Mouse (Mus musculus) midbrain, embryonic 15.5 days (tissue): Measurements from ENCODE around the gene Vps52. TPM values are rescaled to one million over a fixed set of nuclear protein-coding genes. Genes with fewer than 3 reads are reported as not detected.
A peak's percentile ranks its signal among the peaks of the same experiment; 100 is the strongest.
"Not testable (repeated sequence)": the region's sequence is repeated elsewhere in the genome, so short reads cannot be mapped to it uniquely, and the experiment has no call there.

Source experiments
- ATAC-seq: fragments of 200-750 bp; cut with Nextera tagmentation; replicated peaks from 2 replicates; pipeline ENCODE4 v1.8.0; 2017; ENCODE audit warnings: moderate TSS enrichment
- H3K27ac ChIP-seq: fragments of 300-500 bp; sonication (generic); 2 replicates; pipeline ENCODE4 v1.5.1; 2015; ENCODE audit warnings: mild to moderate bottlenecking, inconsistent platforms
- H3K27me3 ChIP-seq: fragments of 300-500 bp; sonication (generic); replicated peaks from 2 replicates; pipeline ENCODE4 v1.6.1; 2015; ENCODE audit warnings: inconsistent platforms
- H3K36me3 ChIP-seq: fragments of 300-500 bp; sonication (generic); replicated peaks from 2 replicates; pipeline ENCODE4 v1.6.1; 2015; ENCODE audit warnings: inconsistent platforms
- H3K4me1 ChIP-seq: fragments of 300-500 bp; sonication (generic); 2 replicates; pipeline ENCODE4 v1.6.1; 2015; ENCODE audit warnings: inconsistent platforms
- H3K4me2 ChIP-seq: fragments of 300-500 bp; sonication (generic); 2 replicates; pipeline ENCODE4 v1.6.1; 2015; ENCODE audit warnings: inconsistent platforms, mild to moderate bottlenecking, moderate library complexity
- H3K4me3 ChIP-seq: fragments of 300-500 bp; sonication (generic); 2 replicates; pipeline ENCODE4 v1.5.1; 2015; ENCODE audit warnings: mild to moderate bottlenecking, inconsistent platforms
- H3K9ac ChIP-seq: fragments of 300-500 bp; sonication (generic); 2 replicates; pipeline ENCODE4 v1.6.1; 2015; ENCODE audit warnings: mild to moderate bottlenecking, inconsistent platforms
- H3K9me3 ChIP-seq: fragments of 300-500 bp; sonication (generic); 2 replicates; pipeline ENCODE4 v1.6.1; 2016; ENCODE audit warnings: inconsistent platforms
- WGBS: fragments of 180-500 bp; shearing (Covaris S2); methylation state at CpG from one replicate; pipeline ENCODE4 v1.1.7; 2015; ENCODE audit warnings: mixed read lengths; 5-methylcytosine and 5-hydroxymethylcytosine counted together
- polyA plus RNA-seq: library from polyadenylated mRNA; unstranded; fragments of >200 nt; fragmentation: Nextera tagmentation; extraction: Ambion mirVana; gene quantifications from 2 replicates; pipeline ENCODE4 v1.2.1, GENCODE M21; 2015

Gene Vps52
- polyA plus RNA-seq, 1 experiment from 2014 or later: 84.4 TPM

- not testable (repeated sequence) for H3K27me3 ChIP-seq, H3K27ac ChIP-seq, H3K4me3 ChIP-seq, H3K9me3 ChIP-seq, ATAC-seq, H3K9ac ChIP-seq
- Histone ChIP-seq H3K4me1 (peaks cover 67% of the 10 kb centered on the region), H3K4me2 (peak overlapping the region; percentile 97), H3K36me3 (peaks cover 14% of the 10 kb centered on the region)
- WGBS: 71% methylated on average over 13 of the region's 13 CpGs
Measured at GRCm38 (mm10) chr17:33952015-33952414, 3.6 kb upstream of the Vps52 start.

GRCm38 (mm10) chr17:33952879-33953278, 2.7 kb upstream of the Vps52 start:
- no peak for ATAC-seq
- Histone ChIP-seq H3K4me3 (no peak overlapping the region), H3K27me3 (no peaks in the 10 kb centered on the region), H3K4me2 (no peak overlapping the region), H3K9ac (no peak overlapping the region), H3K9me3 (no peaks in the 10 kb centered on the region), H3K36me3 (peaks cover 14% of the 10 kb centered on the region), H3K27ac (peak overlapping the region; percentile 4; the same call in 1 of the 2 replicates), H3K4me1 (peaks cover 74% of the 10 kb centered on the region)
- 83% methylated on average over 4 of the region's 4 CpGs for WGBS

GRCm38 (mm10) chr17:33953310-33953709, 2.3 kb upstream of the Vps52 start:
- H3K27me3 ChIP-seq: no peaks in the 10 kb centered on the region
- H3K27ac ChIP-seq: peak overlapping the region; percentile 4; the same call in 1 of the 2 replicates
- peaks cover 14% of the 10 kb centered on the region for H3K36me3 ChIP-seq
- H3K4me1 ChIP-seq: peaks cover 76% of the 10 kb centered on the region
- no peak for ATAC-seq
- no peaks in the 10 kb centered on the region for H3K9me3 ChIP-seq
- no peak overlapping the region for H3K9ac ChIP-seq
- WGBS: 78% methylated on average over 3 of the region's 3 CpGs
- H3K4me2 ChIP-seq: no peak overlapping the region
- no peak overlapping the region for H3K4me3 ChIP-seq

- Histone ChIP-seq H3K27ac (no peak overlapping the region), H3K9ac (peak overlapping the region; percentile 93), H3K27me3 (no peaks in the 10 kb centered on the region), H3K4me3 (peak overlapping the region; percentile 94), H3K9me3 (no peaks in the 10 kb centered on the region), H3K4me2 (peak overlapping the region; percentile 83), H3K36me3 (peaks cover 16% of the 10 kb centered on the region), H3K4me1 (peaks cover 73% of the 10 kb centered on the region)
- 51% methylated on average over 5 of the region's 5 CpGs for WGBS
- no peak for ATAC-seq
Measured at GRCm38 (mm10) chr17:33953961-33954565, 1.5 kb upstream of the Vps52 start.

GRCm38 (mm10) chr17:33954646-33955554, 712 bp upstream of the Vps52 start:
- peak overlapping the region; percentile 83 for H3K4me2 ChIP-seq
- peaks cover 25% of the 10 kb centered on the region for H3K36me3 ChIP-seq
- peak overlapping the region; percentile 93 for H3K9ac ChIP-seq
- peak overlapping the region; percentile 94 for H3K4me3 ChIP-seq
- H3K27me3 ChIP-seq: no peaks in the 10 kb centered on the region
- H3K27ac ChIP-seq: peak overlapping the region; percentile 87
- 1% methylated on average over 33 of the region's 33 CpGs for WGBS
- ATAC-seq: peak; percentile 61
- H3K4me1 ChIP-seq: peaks cover 65% of the 10 kb centered on the region
- H3K9me3 ChIP-seq: no peaks in the 10 kb centered on the region

- no peak for ATAC-seq
- no peaks in the 10 kb centered on the region for H3K27me3 ChIP-seq
- H3K4me3 ChIP-seq: peak overlapping the region; percentile 94
- H3K9me3 ChIP-seq: no peaks in the 10 kb centered on the region
- peaks cover 36% of the 10 kb centered on the region for H3K36me3 ChIP-seq
- H3K4me2 ChIP-seq: peak overlapping the region; percentile 79
- 8% methylated on average over 10 of the region's 10 CpGs for WGBS
- H3K27ac ChIP-seq: peak overlapping the region; percentile 94
- peaks cover 51% of the 10 kb centered on the region for H3K4me1 ChIP-seq
- peak overlapping the region; percentile 82 for H3K9ac ChIP-seq
Measured at GRCm38 (mm10) chr17:33956336-33956735, 724 bp downstream of the Vps52 start.

- no peak overlapping the region for H3K9ac ChIP-seq
- WGBS: 91% methylated on average over 6 of the region's 6 CpGs
- no peak overlapping the region for H3K4me2 ChIP-seq
- peaks cover 41% of the 10 kb centered on the region for H3K4me1 ChIP-seq
- no peak for ATAC-seq
- peaks cover 36% of the 10 kb centered on the region for H3K36me3 ChIP-seq
- no peak overlapping the region for H3K27ac ChIP-seq
- H3K4me3 ChIP-seq: no peak overlapping the region
- H3K9me3 ChIP-seq: no peaks in the 10 kb centered on the region
- H3K27me3 ChIP-seq: no peaks in the 10 kb centered on the region
Measured at GRCm38 (mm10) chr17:33957493-33957892, 1.9 kb downstream of the Vps52 start.

GRCm38 (mm10) chr17:33958451-33958850, 2.8 kb downstream of the Vps52 start:
- Histone ChIP-seq H3K9me3 (no peaks in the 10 kb centered on the region), H3K4me1 (peaks cover 31% of the 10 kb centered on the region), H3K27me3 (no peaks in the 10 kb centered on the region), H3K27ac (no peak overlapping the region), H3K4me2 (no peak overlapping the region), H3K36me3 (peaks cover 36% of the 10 kb centered on the region), H3K9ac (no peak overlapping the region), H3K4me3 (no peak overlapping the region)
- ATAC-seq: no peak
- WGBS: 96% methylated on average over 11 of the region's 11 CpGs

GRCm38 (mm10) chr17:33959135-33959534, 3.5 kb downstream of the Vps52 start:
- Histone ChIP-seq H3K4me2 (no peak overlapping the region), H3K4me1 (peaks cover 24% of the 10 kb centered on the region), H3K27ac (no peak overlapping the region), H3K4me3 (no peak overlapping the region), H3K9ac (no peak overlapping the region), H3K9me3 (no peaks in the 10 kb centered on the region), H3K27me3 (no peaks in the 10 kb centered on the region), H3K36me3 (peaks cover 35% of the 10 kb centered on the region; the same call in 1 of the 2 replicates)
- no peak for ATAC-seq
- 95% methylated on average over 13 of the region's 13 CpGs for WGBS

GRCm38 (mm10) chr17:33959948-33960347, 4.3 kb downstream of the Vps52 start:
- no peaks in the 10 kb centered on the region for H3K9me3 ChIP-seq
- ATAC-seq: no peak
- H3K4me2 ChIP-seq: no peak overlapping the region
- peaks cover 37% of the 10 kb centered on the region; the same call in 1 of the 2 replicates for H3K36me3 ChIP-seq
- 93% methylated on average over 15 of the region's 15 CpGs for WGBS
- no peak overlapping the region for H3K4me3 ChIP-seq
- H3K9ac ChIP-seq: no peak overlapping the region
- no peaks in the 10 kb centered on the region for H3K27me3 ChIP-seq
- peaks cover 16% of the 10 kb centered on the region for H3K4me1 ChIP-seq
- no peak overlapping the region for H3K27ac ChIP-seq

GRCm38 (mm10) chr17:33962876-33963275, 7.3 kb downstream of the Vps52 start:
- Histone ChIP-seq H3K27ac (no peak overlapping the region), H3K4me3 (no peak overlapping the region), H3K9me3 (no peaks in the 10 kb centered on the region), H3K9ac (no peak overlapping the region), H3K4me1 (0 out of 2 replicates have a peak, but pooled peaks cover 3% of the 10 kb centered on the region), H3K36me3 (peaks cover 44% of the 10 kb centered on the region; the same call in 1 of the 2 replicates), H3K4me2 (no peak overlapping the region), H3K27me3 (no peaks in the 10 kb centered on the region)
- no peak for ATAC-seq
- WGBS: 93% methylated on average over 7 of the region's 7 CpGs

GRCm38 (mm10) chr17:33965082-33965845, 9.7 kb downstream of the Vps52 start:
- no peaks in the 10 kb centered on the region for H3K4me1 ChIP-seq
- no peak overlapping the region for H3K9ac ChIP-seq
- no peaks in the 10 kb centered on the region for H3K27me3 ChIP-seq
- H3K9me3 ChIP-seq: no peaks in the 10 kb centered on the region
- WGBS: 91% methylated on average over 17 of the region's 17 CpGs
- ATAC-seq: no peak
- no peak overlapping the region for H3K4me3 ChIP-seq
- H3K27ac ChIP-seq: no peak overlapping the region
- H3K4me2 ChIP-seq: no peak overlapping the region
- peaks cover 26% of the 10 kb centered on the region; the same call in 1 of the 2 replicates for H3K36me3 ChIP-seq
